Mouse (Mus musculus) forebrain, embryonic 15.5 days (tissue): Measurements from ENCODE around the gene Ccdc162. TPM values are rescaled to one million over a fixed set of nuclear protein-coding genes. Genes with fewer than 3 reads are reported as not detected.
"Not testable (repeated sequence)": the region's sequence is repeated elsewhere in the genome, so short reads cannot be mapped to it uniquely, and the experiment has no call there.

ENCODE experiments used
- ATAC-seq: fragments of 200-750 bp; cut with Nextera tagmentation; replicated peaks from 2 replicates; pipeline ENCODE4 v1.8.0; 2017; ENCODE audit warnings: mild to moderate bottlenecking, moderate TSS enrichment, moderate library complexity
- H3K27ac ChIP-seq: fragments of 300-500 bp; sonication (generic); replicated peaks from 2 replicates; pipeline ENCODE4 v1.5.1; 2015; ENCODE audit warnings: mild to moderate bottlenecking, inconsistent platforms
- H3K27me3 ChIP-seq: fragments of 300-500 bp; sonication (generic); 2 replicates; pipeline ENCODE4 v1.6.1; 2015; ENCODE audit warnings: inconsistent platforms
- H3K36me3 ChIP-seq: fragments of 300-500 bp; sonication (generic); 2 replicates; pipeline ENCODE4 v1.6.1; 2015; ENCODE audit warnings: mild to moderate bottlenecking, inconsistent platforms
- H3K4me1 ChIP-seq: fragments of 300-500 bp; sonication (generic); 2 replicates; pipeline ENCODE4 v1.6.1; 2015; ENCODE audit warnings: inconsistent platforms
- H3K4me2 ChIP-seq: fragments of 300-500 bp; sonication (generic); replicated peaks from 2 replicates; pipeline ENCODE4 v1.6.1; 2015; ENCODE audit warnings: mild to moderate bottlenecking, inconsistent platforms
- H3K4me3 ChIP-seq: fragments of 300-500 bp; sonication (generic); 2 replicates; pipeline ENCODE4 v1.5.1; 2015; ENCODE audit warnings: mild to moderate bottlenecking, inconsistent platforms
- H3K9ac ChIP-seq: fragments of 300-500 bp; sonication (generic); replicated peaks from 2 replicates; pipeline ENCODE4 v1.6.1; 2015; ENCODE audit warnings: mild to moderate bottlenecking, inconsistent platforms
- H3K9me3 ChIP-seq: fragments of 300-500 bp; sonication (generic); 2 replicates; pipeline ENCODE4 v1.6.1; 2016; ENCODE audit warnings: inconsistent platforms
- WGBS: fragments of 180-500 bp; shearing (Covaris S2); methylation state at CpG from one replicate; pipeline ENCODE4 v1.1.7; 2015; ENCODE audit warnings: mixed read lengths; 5-methylcytosine and 5-hydroxymethylcytosine counted together
- polyA plus RNA-seq: library from polyadenylated mRNA; unstranded; fragments of >200 nt; fragmentation: Nextera tagmentation; extraction: Ambion mirVana; gene quantifications from 2 replicates; pipeline ENCODE4 v1.2.1, GENCODE M21; 2015

Gene Ccdc162
- polyA plus RNA-seq, 1 experiment from 2014 or later = 0.46 TPM

GRCm38 (mm10) chr10:41659671-41660070, 56.8 kb downstream of the Ccdc162 start:
- not testable (repeated sequence) for H3K27me3 ChIP-seq, H3K36me3 ChIP-seq, H3K4me1 ChIP-seq, H3K9me3 ChIP-seq, H3K4me2 ChIP-seq, H3K27ac ChIP-seq, H3K9ac ChIP-seq, H3K4me3 ChIP-seq, ATAC-seq
- 92% methylated on average over 6 of the region's 6 CpGs for WGBS

GRCm38 (mm10) chr10:41655684-41656083, 60.8 kb downstream of the Ccdc162 start:
- H3K9me3 ChIP-seq, H3K4me1 ChIP-seq, H3K27me3 ChIP-seq, H3K27ac ChIP-seq, H3K4me3 ChIP-seq, H3K9ac ChIP-seq, ATAC-seq, H3K4me2 ChIP-seq, H3K36me3 ChIP-seq: not testable (repeated sequence)

DNA sequence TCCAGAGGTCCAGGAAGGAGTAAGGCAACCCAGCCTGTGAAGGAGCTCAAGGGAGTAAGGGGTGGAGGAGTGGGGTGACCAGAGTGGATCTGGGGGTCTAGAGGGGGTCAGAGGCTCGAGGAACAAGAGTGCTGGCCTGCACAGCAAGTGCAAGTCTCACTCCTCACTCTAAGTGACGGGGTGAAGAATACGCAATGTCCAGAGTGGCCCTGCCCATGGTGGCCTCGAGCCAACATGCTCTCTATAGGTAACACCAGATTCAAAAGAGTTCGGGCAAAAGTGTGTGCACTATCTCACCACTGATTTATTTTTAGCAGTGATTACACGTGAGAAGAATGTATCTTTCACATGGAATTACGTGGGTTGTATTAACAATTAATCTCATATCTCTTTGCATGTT, 63.4 kb downstream of the Ccdc162 start:
- Histone ChIP-seq H3K27ac (no peak overlapping the region), H3K9ac (no peak overlapping the region), H3K4me2 (no peak overlapping the region), H3K9me3 (no peaks in the 10 kb centered on the region), H3K27me3 (no peaks in the 10 kb centered on the region), H3K36me3 (no peaks in the 10 kb centered on the region), H3K4me1 (peaks cover 10% of the 10 kb centered on the region; the same call in 1 of the 2 replicates), H3K4me3 (no peak overlapping the region)
- no peak for ATAC-seq
- WGBS = 82% methylated on average over 7 of the region's 7 CpGs

- no peak for ATAC-seq
- Histone ChIP-seq H3K27ac (no peak overlapping the region), H3K9ac (no peak overlapping the region), H3K4me2 (no peak overlapping the region), H3K36me3 (no peaks in the 10 kb centered on the region), H3K27me3 (no peaks in the 10 kb centered on the region), H3K4me1 (peaks cover 10% of the 10 kb centered on the region; the same call in 1 of the 2 replicates), H3K4me3 (no peak overlapping the region), H3K9me3 (no peaks in the 10 kb centered on the region)
- 42% methylated on average over 6 of the region's 6 CpGs for WGBS
Observed at GRCm38 (mm10) chr10:41652094-41652775, 64.2 kb downstream of the Ccdc162 start.

GRCm38 (mm10) chr10:41651532-41651931, 64.9 kb downstream of the Ccdc162 start:
- Histone ChIP-seq H3K27ac (no peak overlapping the region), H3K4me3 (no peak overlapping the region), H3K27me3 (no peaks in the 10 kb centered on the region), H3K4me1 (peaks cover 10% of the 10 kb centered on the region; the same call in 1 of the 2 replicates), H3K9ac (no peak overlapping the region), H3K4me2 (no peak overlapping the region), H3K9me3 (no peaks in the 10 kb centered on the region), H3K36me3 (no peaks in the 10 kb centered on the region)
- 63% methylated on average over 3 of the region's 3 CpGs for WGBS
- no peak for ATAC-seq

DNA sequence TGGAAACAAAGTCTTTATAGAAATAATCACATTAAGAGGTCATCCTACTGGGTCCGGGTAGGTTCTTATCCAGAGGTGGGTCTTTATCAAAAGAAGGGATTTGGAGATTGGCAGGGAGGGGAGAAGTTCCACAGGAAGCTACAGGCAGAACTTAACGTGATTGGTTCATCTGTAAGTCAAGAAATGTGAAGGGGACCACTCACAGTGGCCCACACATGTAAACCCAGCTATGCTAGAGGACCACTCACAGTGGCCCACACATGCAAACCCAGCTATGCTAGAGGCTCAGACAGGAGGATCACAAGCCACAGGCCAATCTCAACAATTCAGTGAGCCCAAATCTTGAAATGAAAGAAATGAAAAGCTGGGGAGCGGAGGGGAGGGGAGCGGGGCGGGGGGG, 67.2 kb downstream of the Ccdc162 start:
- H3K4me1 ChIP-seq = peaks cover 10% of the 10 kb centered on the region; the same call in 1 of the 2 replicates
- 81% methylated on average over 4 of the region's 5 CpGs for WGBS
- no peak overlapping the region for H3K4me3 ChIP-seq
- no peaks in the 10 kb centered on the region for H3K27me3 ChIP-seq
- H3K9ac ChIP-seq = no peak overlapping the region
- H3K9me3 ChIP-seq = no peaks in the 10 kb centered on the region
- no peak overlapping the region for H3K27ac ChIP-seq
- no peak overlapping the region for H3K4me2 ChIP-seq
- no peaks in the 10 kb centered on the region for H3K36me3 ChIP-seq
- no peak for ATAC-seq

GRCm38 (mm10) chr10:41638776-41639175, 77.7 kb downstream of the Ccdc162 start:
- H3K27me3 ChIP-seq = no peaks in the 10 kb centered on the region
- H3K4me2 ChIP-seq = no peak overlapping the region
- H3K9me3 ChIP-seq = no peaks in the 10 kb centered on the region
- no peak overlapping the region for H3K27ac ChIP-seq
- no peak overlapping the region for H3K9ac ChIP-seq
- no peak overlapping the region for H3K4me3 ChIP-seq
- 67% methylated on average over 3 of the region's 3 CpGs for whole genome bisulfite sequencing
- no peaks in the 10 kb centered on the region for H3K36me3 ChIP-seq
- ATAC-seq = no peak
- H3K4me1 ChIP-seq = no peaks in the 10 kb centered on the region

DNA sequence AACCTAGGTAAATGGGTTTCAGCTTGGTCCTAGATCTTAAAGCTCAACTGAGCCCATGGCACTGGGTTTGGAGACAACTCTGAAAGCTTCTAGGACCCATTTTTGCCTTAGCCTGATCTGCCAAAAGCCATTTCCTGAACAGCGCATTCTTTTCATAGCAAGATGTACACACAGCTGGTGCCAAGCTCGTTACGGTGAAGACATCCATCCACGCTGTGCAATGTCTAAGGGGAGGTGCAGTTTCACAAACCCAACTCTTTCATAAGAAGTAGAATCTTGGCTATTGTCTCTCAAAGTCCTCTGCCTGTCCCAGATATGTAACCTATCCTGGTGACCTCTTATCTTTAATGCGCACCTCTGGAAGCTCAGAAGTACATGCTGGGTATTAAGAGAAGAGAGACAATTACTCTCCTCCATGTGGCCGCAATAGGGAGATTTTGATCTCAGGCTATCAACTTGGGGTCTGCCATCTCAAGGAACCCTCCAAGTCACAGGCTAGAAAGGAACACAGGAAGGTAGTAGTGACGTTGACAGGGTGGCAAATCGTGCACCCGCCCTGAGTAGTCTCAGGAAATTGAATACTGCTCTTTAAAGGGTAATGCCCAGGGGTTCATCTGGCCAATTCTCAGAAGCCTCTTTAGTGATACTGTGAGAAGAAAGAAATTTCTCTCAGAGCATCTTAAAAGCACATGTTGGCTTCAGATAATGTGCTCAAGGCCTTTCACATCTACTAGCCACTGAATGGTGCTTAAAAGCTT, 81.0 kb downstream of the Ccdc162 start:
- 72% methylated on average over 9 of the region's 9 CpGs for WGBS
- no peak overlapping the region for H3K27ac ChIP-seq
- no peaks in the 10 kb centered on the region for H3K27me3 ChIP-seq
- no peak overlapping the region for H3K9ac ChIP-seq
- no peak for ATAC-seq
- H3K9me3 ChIP-seq = no peaks in the 10 kb centered on the region
- H3K4me2 ChIP-seq = no peak overlapping the region
- H3K4me1 ChIP-seq = no peaks in the 10 kb centered on the region
- no peaks in the 10 kb centered on the region for H3K36me3 ChIP-seq
- H3K4me3 ChIP-seq = no peak overlapping the region

DNA sequence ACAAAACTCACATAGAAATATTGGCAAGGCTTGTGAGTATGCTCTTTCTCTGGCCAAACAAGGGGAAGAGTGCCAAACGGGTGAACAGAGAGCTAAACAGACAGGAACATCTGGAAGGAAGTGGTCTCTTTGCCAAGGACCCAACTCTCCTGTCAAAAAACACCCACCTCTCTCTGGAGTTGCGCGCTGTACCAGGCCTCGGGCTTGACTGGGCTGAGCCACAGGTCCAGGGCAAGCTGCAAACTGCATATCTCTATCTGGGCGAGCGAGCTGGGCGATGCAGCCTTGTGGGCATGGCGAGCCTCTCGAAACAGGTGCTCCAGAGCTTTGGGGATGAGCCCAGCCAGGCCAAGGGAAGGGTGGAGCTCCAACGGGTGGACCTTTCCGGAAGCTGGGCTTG, 82.6 kb downstream of the Ccdc162 start:
- no peak overlapping the region for H3K27ac ChIP-seq
- no peaks in the 10 kb centered on the region for H3K9me3 ChIP-seq
- no peak for ATAC-seq
- H3K4me1 ChIP-seq = no peaks in the 10 kb centered on the region
- H3K36me3 ChIP-seq = no peaks in the 10 kb centered on the region
- no peaks in the 10 kb centered on the region for H3K27me3 ChIP-seq
- no peak overlapping the region for H3K4me3 ChIP-seq
- H3K4me2 ChIP-seq = no peak overlapping the region
- no peak overlapping the region for H3K9ac ChIP-seq
- 95% methylated on average over 11 of the region's 11 CpGs for WGBS

GRCm38 (mm10) chr10:41632062-41632461, 84.4 kb downstream of the Ccdc162 start:
- H3K9me3 ChIP-seq = no peaks in the 10 kb centered on the region
- H3K4me3 ChIP-seq = no peak overlapping the region
- H3K9ac ChIP-seq = no peak overlapping the region
- no peaks in the 10 kb centered on the region for H3K27me3 ChIP-seq
- no peak for ATAC-seq
- no peaks in the 10 kb centered on the region for H3K4me1 ChIP-seq
- H3K27ac ChIP-seq = no peak overlapping the region
- WGBS = 96% methylated on average over 1 of the region's 1 CpGs
- H3K4me2 ChIP-seq = no peak overlapping the region
- H3K36me3 ChIP-seq = no peaks in the 10 kb centered on the region

- H3K27me3 ChIP-seq = no peaks in the 10 kb centered on the region
- H3K27ac ChIP-seq = no peak overlapping the region
- H3K4me3 ChIP-seq = no peak overlapping the region
- no peak overlapping the region for H3K4me2 ChIP-seq
- 78% methylated on average over 3 of the region's 3 CpGs for WGBS
- ATAC-seq = no peak
- H3K4me1 ChIP-seq = no peaks in the 10 kb centered on the region
- H3K9ac ChIP-seq = no peak overlapping the region
- no peaks in the 10 kb centered on the region for H3K9me3 ChIP-seq
- H3K36me3 ChIP-seq = no peaks in the 10 kb centered on the region
Observed at GRCm38 (mm10) chr10:41626996-41627395, 89.4 kb downstream of the Ccdc162 start.

DNA sequence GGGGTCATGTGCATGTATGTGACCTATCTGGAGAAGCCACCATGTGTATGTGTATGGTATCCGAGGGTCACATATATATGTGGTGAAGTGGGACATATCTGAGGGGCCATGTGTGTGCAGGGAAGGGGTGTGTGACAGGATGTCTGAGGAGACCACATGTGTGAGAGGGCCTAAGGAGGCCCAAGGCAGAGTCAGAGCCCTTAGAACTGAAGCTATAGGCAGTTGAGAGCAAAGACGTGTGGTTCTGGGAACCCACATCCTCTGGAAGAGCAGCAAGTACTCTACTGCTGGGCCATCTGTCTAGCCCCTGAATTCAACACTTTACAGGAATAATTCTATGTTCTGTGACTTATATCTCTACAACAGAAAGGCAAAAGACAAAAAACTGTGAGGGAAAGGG, 96.4 kb downstream of the Ccdc162 start:
- no peaks in the 10 kb centered on the region for H3K4me1 ChIP-seq
- no peak overlapping the region for H3K4me2 ChIP-seq
- no peak for ATAC-seq
- H3K27me3 ChIP-seq = no peaks in the 10 kb centered on the region
- WGBS = 94% methylated on average over 2 of the region's 2 CpGs
- H3K27ac ChIP-seq = no peak overlapping the region
- H3K9me3 ChIP-seq = no peaks in the 10 kb centered on the region
- no peak overlapping the region for H3K4me3 ChIP-seq
- H3K36me3 ChIP-seq = no peaks in the 10 kb centered on the region
- H3K9ac ChIP-seq = no peak overlapping the region
